19 mouse cellular contexts compared by ENCODE assay signal in genomic region chr2:160960956-160961646, GRCm38 (mm10). TPM values are rescaled to one million over a fixed set of nuclear protein-coding genes. Genes with fewer than 3 reads are reported as not detected.
DNase-seq lines count a peak whose midpoint lies in the region; ATAC-seq lines count a peak whose summit lies in the region.
"Had no signal": no experiment of that assay in that cellular context is flagged by ENCODE, and none has a peak within 500 bp of the region (broad histone marks: within the 10 kb centered on the region; RNA-seq: fewer than 3 reads in every experiment).

No protein-coding gene starts in this region.

- ATAC-seq in granulocyte monocyte progenitor cell, adult 5-6 weeks (replicated peaks; ENCODE audit: poor library complexity, severe bottlenecking): peak; percentile 45
- ATAC-seq: forebrain, embryonic 15.5 days; inflammation-experienced regulatory T-cells, adult 6 months; liver, postnatal 0 days; lung, postnatal 0 days had no signal

- intact Hi-C loops in heart, postnatal 36 days (cut with DNase I): no loop called here

- DNase-seq in kidney, adult 9 months: peak; percentile 87
- DNase-seq in kidney, postnatal 14 days: peak; percentile 48
- DNase-seq in heart, adult 9 months (ENCODE audit: low spot score in 2 of 2): no peak
- DNase-seq in urinary bladder, postnatal 10 days (ENCODE audit: low spot score): no peak
- no peak for DNase-seq in heart, postnatal 36 days
- no peak for DNase-seq in cerebellum, adult 9-10 months
- DNase-seq: adrenal gland, postnatal 25 days; cerebellum, adult 9-11 months; gastrocnemius, postnatal 10 days; heart, adult 18-20 months; liver; liver, postnatal 0 days; midbrain, embryonic 14.5 days; right cerebral cortex, postnatal 14 days had no signal

RNA-seq across cellular contexts. Expression of gene Emilin3, which starts 49.0 kb away (rescaled TPM):
- total RNA-seq in granulocyte monocyte progenitor cell, adult 5-6 weeks (2014; fragmentation: Nextera tagmentation): not detected in 2 replicates
- not detected in 2 replicates for total RNA-seq in granulocyte monocyte progenitor cell, adult 5-6 weeks (2017)
- total RNA-seq in heart, postnatal 36 days (2021): 1 to 10 TPM; 1.8 to 4.1 TPM
- total RNA-seq: adrenal gland, postnatal 25 days; megakaryocyte, adult 5-6 weeks had no signal

Comparison
In these comparisons a context has a peak if more than half of its experiments do, and no peak if none do; other contexts are left out.
1. DNase-seq: peak in kidney, adult 9 months (single experiment) and kidney, postnatal 14 days (single experiment); none in heart, adult 9 months (0 of 2), urinary bladder, postnatal 10 days (single experiment), heart, postnatal 36 days (0 of 2) and cerebellum, adult 9-10 months (single experiment).